ENCODE assay signal across 9 mouse cellular contexts in genomic region chr5:105650728-105651479, GRCm38 (mm10). TPM values are rescaled to one million over a fixed set of nuclear protein-coding genes. Genes with fewer than 3 reads are reported as not detected.
DNase-seq lines count a peak whose midpoint lies in the region; ATAC-seq and TF ChIP-seq lines count a peak whose summit lies in the region.
"Had no signal": no experiment of that assay in that cellular context is flagged by ENCODE, and none has a peak within 500 bp of the region (broad histone marks: within the 10 kb centered on the region; RNA-seq: fewer than 3 reads in every experiment).

No protein-coding gene starts in this region.

- H3K9ac ChIP-seq in lung, embryonic 15.5 days: no peak overlapping the region
- H3K9ac ChIP-seq: embryonic facial prominence, embryonic 15.5 days had no signal

- no peaks in the 10 kb centered on the region for H3K27me3 ChIP-seq in spleen, adult 2 months (ENCODE audit: control insufficient read depth, insufficient read depth, low read length)
- H3K27me3 ChIP-seq in lung, embryonic 15.5 days: no peaks in the 10 kb centered on the region
- H3K27me3 ChIP-seq: embryonic facial prominence, embryonic 15.5 days had no signal

- WGBS in spleen, adult 2 months: 16% methylated on average over 8 of the region's 8 CpGs
- 81% methylated on average over 8 of the region's 8 CpGs for WGBS in lung, embryonic 15.5 days

- H3K27ac ChIP-seq in spleen, adult 2 months (ENCODE audit: insufficient read depth, low read length): peak overlapping the region; percentile 93
- H3K27ac ChIP-seq in lung, embryonic 15.5 days: peak overlapping the region; percentile 51; the same call in 1 of the 2 replicates
- H3K27ac ChIP-seq: embryonic facial prominence, embryonic 15.5 days had no signal

- no peaks in the 10 kb centered on the region for H3K9me3 ChIP-seq in lung, embryonic 15.5 days
- H3K9me3 ChIP-seq: embryonic facial prominence, embryonic 15.5 days had no signal

- TF ChIP-seq CTCF in spleen, adult 2 months (IDR thresholded peaks at IDR 0.05; ENCODE audit: extremely low read depth, insufficient read depth, insufficient read length, insufficient replicate concordance): no peak

- peak overlapping the region; percentile 28 for H3K4me2 ChIP-seq in lung, embryonic 15.5 days
- H3K4me2 ChIP-seq: embryonic facial prominence, embryonic 15.5 days had no signal

- peak overlapping the region; percentile 59 for H3K4me3 ChIP-seq in spleen, adult 2 months (ENCODE audit: extremely low read depth, insufficient read depth, insufficient read length)
- no peak overlapping the region for H3K4me3 ChIP-seq in lung, embryonic 15.5 days
- H3K4me3 ChIP-seq: embryonic facial prominence, embryonic 15.5 days had no signal

- peak in 1 of 2 experiments; percentile 62 for DNase-seq in spleen, adult 2 months (ENCODE audit: low read depth in 1 of 2, low spot score in 2 of 2)
- no peak for DNase-seq in spleen, adult 12 weeks (ENCODE audit: low spot score)
- DNase-seq in thymus, postnatal 25 days: peak; percentile 60
- DNase-seq in layer of hippocampus, adult 11-12 months (ENCODE audit: low spot score): no peak
- DNase-seq in layer of hippocampus, adult 8-10 months (ENCODE audit: low spot score in 2 of 2): no peak
- no peak for DNase-seq in right cerebral cortex, postnatal 36 days (ENCODE audit: low spot score in 2 of 2)

- H3K4me1 ChIP-seq in spleen, adult 2 months (ENCODE audit: control insufficient read depth, insufficient read depth, insufficient read length): peaks cover 34% of the 10 kb centered on the region; the same call in 1 of the 2 replicates
- H3K4me1 ChIP-seq in lung, embryonic 15.5 days: peaks cover 14% of the 10 kb centered on the region

- TF ChIP-seq POLR2A in spleen, adult 2 months (IDR thresholded peaks at IDR 0.05; ENCODE audit: low read depth, low read length): no peak

- peak; percentile 53 for ATAC-seq in common myeloid progenitor, adult 5-6 weeks (replicated peaks; ENCODE audit: low read depth, poor library complexity, severe bottlenecking)
- ATAC-seq in lung, embryonic 15.5 days (ENCODE audit: borderline replicate concordance, extremely low read depth, low FRiP score, low TSS enrichment): no peak

- H3K36me3 ChIP-seq in spleen, adult 2 months (ENCODE audit: control insufficient read depth, insufficient read depth, low read length): no peaks in the 10 kb centered on the region
- no peaks in the 10 kb centered on the region for H3K36me3 ChIP-seq in lung, embryonic 15.5 days
- H3K36me3 ChIP-seq: embryonic facial prominence, embryonic 15.5 days had no signal

RNA-seq across cellular contexts. Expression of gene Lrrc8d, which starts 48.9 kb away (rescaled TPM):
- 5.2 and 6.4 TPM in 2 replicates for polyA plus RNA-seq in spleen, adult 2 months (2012; rRNA removed)
- total RNA-seq in common myeloid progenitor, adult 5-6 weeks (2017): 15.6 and 19.9 TPM in 2 replicates
- polyA plus RNA-seq in lung, embryonic 15.5 days (2015; fragmentation: Nextera tagmentation; extraction: Ambion mirVana): 21.0 and 21.2 TPM in 2 replicates
- total RNA-seq in layer of hippocampus, adult 8-10 months (2022): 10 to 100 TPM; 45.1 to 57.8 (median 50.1) TPM
